Mouse (Mus musculus): ENCODE results near the gene Pex14.

The Pex14 gene

GRCm38 (mm10) chr4:149057470-149057869 is 42.2 kb downstream of the Pex14 start:
- no peak for DNase-seq (ENCODE audit: low spot score)

- no peak for DNase-seq (ENCODE audit: low spot score)
Observed at GRCm38 (mm10) chr4:149056957-149057356, 42.7 kb downstream of the Pex14 start.

- DNase-seq (ENCODE audit: low spot score), result no peak
Observed at GRCm38 (mm10) chr4:149055847-149056246, 43.8 kb downstream of the Pex14 start.

- no peak for DNase-seq (ENCODE audit: low spot score)
Observed at GRCm38 (mm10) chr4:149049351-149050159, 50.1 kb downstream of the Pex14 start.

DNA sequence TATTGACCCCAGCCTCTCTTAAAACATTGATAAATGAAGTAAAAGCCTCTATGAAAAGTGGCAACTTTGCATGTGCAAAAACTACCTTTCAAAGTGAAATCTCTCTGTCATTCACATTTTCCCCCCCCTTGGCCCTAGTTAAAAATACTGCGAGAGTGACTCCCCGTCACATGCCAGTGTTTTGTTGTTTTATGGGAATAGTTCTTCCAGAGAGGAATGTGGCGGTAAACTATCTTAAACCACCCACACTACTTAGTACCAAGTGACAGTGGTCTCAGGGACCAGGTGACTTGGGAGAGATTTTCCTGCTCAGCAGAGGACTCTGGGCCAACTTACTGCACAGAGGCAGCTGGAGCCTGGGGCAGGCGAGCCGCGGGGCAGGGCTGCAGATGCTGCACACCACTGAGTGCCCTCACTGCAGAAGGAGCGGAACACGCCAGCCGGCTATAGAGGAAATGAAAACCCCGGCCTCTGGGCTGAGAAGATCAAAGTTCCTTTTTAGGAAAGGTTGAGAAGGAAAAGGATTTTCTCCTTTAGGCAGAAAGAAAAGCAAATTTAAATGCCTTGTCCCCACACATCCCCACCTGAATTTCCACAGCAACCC is 50.9 kb downstream of the Pex14 start:
- no peak for DNase-seq (ENCODE audit: low spot score)

- no peak for DNase-seq (ENCODE audit: low spot score)
Observed at GRCm38 (mm10) chr4:149047360-149047759, 52.3 kb downstream of the Pex14 start.

GRCm38 (mm10) chr4:149045885-149046284 is 53.8 kb downstream of the Pex14 start:
- peak; percentile 16 for DNase-seq (ENCODE audit: low spot score)

DNA sequence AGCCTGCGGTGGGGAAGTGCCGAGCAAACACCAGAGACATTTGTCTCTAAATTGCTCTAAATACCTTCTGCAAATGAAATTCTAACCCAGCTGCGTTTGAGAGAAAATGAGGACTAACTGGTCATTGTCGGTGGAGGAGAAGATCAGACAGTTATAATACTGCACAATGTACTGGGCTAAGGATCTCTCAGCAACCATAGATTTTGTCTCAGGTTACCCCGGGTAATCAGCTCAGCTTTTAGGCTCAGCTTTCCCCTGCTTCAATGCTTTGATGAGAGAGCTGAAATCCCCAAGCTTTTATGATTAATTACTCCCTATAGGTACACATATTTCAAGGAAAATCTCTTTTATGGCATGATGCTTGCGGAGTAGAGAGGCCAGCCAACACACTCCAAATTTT is 59.4 kb downstream of the Pex14 start:
- no peak for DNase-seq (ENCODE audit: low spot score)

- no peak for DNase-seq (ENCODE audit: low spot score)
Observed at GRCm38 (mm10) chr4:149037706-149038105, 62.0 kb downstream of the Pex14 start.

- DNase-seq (ENCODE audit: low spot score), result no peak
Observed at GRCm38 (mm10) chr4:149036592-149036991, 63.1 kb downstream of the Pex14 start.

- no peak for DNase-seq (ENCODE audit: low spot score)
Observed at GRCm38 (mm10) chr4:149031507-149031906, 68.2 kb downstream of the Pex14 start.

DNA sequence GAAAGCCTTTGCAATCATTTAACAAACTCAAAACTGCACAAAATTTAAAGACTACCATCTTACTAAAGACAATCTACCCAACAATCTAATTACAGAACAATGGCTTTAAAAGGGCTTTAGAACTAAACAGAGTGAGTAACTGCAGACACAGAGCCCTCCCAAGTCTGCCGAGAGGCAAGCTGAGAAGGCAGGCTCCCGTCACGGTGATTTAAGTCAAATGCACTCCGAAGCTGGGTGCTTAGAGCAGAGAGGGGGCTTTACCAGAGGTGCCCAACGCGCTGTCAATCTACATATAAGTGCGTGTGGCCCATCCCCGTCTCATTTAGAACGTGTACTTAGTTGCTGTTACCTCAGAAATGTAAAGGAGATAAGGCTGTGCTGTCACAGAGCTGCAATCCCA is 72.1 kb downstream of the Pex14 start:
- DNase-seq (ENCODE audit: low spot score), result no peak

DNA sequence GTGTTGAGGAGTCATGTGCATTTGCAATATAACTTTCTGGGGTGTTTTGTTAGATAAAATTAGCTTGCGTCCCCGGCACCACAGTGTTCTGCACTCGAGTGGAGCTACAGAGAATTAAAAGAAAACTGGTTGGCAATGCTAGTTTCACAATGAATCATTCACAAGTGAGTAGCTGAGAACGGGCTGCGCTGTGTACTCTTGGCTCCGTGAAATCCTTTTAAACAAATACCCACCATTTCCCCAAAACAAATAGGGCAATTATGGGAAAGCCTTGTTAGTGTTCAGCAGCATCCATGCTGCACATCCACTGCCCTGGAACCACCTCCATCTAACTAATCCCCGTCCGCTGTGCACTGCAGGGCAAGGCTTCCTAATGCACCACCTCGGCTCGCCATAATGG is 74.4 kb downstream of the Pex14 start:
- DNase-seq (ENCODE audit: low spot score), result no peak

DNA sequence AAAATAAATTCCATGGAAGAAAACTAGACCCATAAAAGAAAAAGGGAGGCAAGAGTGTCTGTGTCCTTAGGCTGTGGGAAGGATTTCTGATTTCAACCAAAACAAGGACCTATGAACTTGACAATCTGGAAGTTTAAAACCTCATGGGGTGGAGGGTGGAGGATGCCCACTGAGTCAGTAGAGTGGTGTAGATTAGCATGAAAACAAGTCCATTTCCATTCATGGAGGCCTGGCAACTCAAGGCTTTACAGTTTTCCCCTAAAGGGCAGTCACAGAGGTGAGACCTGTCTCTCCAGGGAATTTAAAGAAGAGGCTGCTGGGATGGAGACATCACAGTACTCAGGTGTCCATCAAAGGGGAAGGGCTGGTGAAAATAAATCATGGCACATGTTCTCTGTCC is 78.7 kb downstream of the Pex14 start:
- no peak for DNase-seq (ENCODE audit: low spot score)

DNA sequence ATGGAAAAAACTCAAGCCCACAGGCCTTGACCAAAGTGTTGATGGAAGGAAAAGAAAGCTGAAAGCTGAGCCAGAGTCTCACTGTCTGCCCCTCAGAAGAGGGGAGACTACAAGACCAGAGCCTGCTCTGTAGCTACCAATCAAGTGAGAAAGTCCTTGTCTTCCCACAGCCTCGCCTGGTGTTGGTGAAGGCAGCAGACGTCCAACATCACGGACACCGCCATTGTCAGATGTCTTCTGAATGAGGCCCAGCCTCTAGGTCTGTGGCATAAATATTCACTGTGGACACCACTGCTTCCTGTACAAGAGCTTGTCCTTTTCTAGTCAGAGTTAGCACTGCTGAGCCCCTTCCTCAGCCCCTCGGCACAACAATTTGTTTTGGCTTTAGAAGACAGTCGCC is 80.2 kb downstream of the Pex14 start:
- DNase-seq (ENCODE audit: low spot score), result no peak

DNA sequence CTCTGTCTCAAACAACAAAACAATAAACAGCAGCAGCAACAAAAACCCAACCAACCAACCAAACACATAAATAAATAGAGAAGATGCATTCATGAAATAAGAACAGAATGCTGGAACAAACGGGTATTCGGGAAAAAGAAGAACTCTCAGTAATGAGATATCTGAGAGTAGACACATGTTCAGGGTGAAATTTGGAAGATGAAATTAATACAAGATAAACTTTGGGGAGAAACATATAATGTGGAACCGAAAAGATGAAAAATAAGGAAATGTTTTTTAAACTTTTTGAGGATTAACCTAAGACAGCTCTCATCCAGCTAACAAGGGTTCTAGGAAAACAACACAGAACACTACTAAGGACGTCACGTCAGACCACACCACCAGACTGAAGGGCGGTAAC is 92.9 kb downstream of the Pex14 start:
- no peak for DNase-seq (ENCODE audit: low spot score)

DNA sequence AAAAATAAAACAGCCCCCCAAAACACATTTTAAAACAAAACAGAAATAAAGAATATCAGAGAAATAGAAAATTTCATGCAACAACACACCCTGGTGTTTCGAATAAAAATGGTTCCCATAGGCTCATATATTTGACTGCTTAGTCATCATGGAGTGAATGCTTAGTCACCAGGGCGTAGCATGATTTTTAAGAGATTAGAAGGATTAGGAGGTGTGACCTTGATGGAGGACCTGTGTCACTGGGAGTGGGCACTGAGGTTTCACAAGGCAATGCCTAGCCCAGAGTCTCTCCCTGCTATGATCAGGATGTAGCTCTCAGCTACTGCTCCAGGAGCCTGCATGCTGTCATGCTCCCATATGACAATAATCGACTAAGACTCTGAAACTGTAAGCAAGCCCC is 93.6 kb downstream of the Pex14 start:
- DNase-seq (ENCODE audit: low spot score), result no peak

- no peak for DNase-seq (ENCODE audit: low spot score)
Observed at GRCm38 (mm10) chr4:149002441-149003093, 97.1 kb downstream of the Pex14 start.

GRCm38 (mm10) chr4:149001515-149001914 is 98.2 kb downstream of the Pex14 start:
- no peak for DNase-seq (ENCODE audit: low spot score)

- no peak for DNase-seq (ENCODE audit: low spot score)
Observed at GRCm38 (mm10) chr4:149000746-149001145, 98.9 kb downstream of the Pex14 start.

- DNase-seq (ENCODE audit: low spot score), result no peak
Observed at GRCm38 (mm10) chr4:148993948-148994347, 105.7 kb downstream of the Pex14 start.

GRCm38 (mm10) chr4:148990038-148990437 is 109.6 kb downstream of the Pex14 start:
- DNase-seq (ENCODE audit: low spot score), result no peak
